Mouse (Mus musculus): Measurements from ENCODE around the gene Ndrg2.

Gene Ndrg2

DNA sequence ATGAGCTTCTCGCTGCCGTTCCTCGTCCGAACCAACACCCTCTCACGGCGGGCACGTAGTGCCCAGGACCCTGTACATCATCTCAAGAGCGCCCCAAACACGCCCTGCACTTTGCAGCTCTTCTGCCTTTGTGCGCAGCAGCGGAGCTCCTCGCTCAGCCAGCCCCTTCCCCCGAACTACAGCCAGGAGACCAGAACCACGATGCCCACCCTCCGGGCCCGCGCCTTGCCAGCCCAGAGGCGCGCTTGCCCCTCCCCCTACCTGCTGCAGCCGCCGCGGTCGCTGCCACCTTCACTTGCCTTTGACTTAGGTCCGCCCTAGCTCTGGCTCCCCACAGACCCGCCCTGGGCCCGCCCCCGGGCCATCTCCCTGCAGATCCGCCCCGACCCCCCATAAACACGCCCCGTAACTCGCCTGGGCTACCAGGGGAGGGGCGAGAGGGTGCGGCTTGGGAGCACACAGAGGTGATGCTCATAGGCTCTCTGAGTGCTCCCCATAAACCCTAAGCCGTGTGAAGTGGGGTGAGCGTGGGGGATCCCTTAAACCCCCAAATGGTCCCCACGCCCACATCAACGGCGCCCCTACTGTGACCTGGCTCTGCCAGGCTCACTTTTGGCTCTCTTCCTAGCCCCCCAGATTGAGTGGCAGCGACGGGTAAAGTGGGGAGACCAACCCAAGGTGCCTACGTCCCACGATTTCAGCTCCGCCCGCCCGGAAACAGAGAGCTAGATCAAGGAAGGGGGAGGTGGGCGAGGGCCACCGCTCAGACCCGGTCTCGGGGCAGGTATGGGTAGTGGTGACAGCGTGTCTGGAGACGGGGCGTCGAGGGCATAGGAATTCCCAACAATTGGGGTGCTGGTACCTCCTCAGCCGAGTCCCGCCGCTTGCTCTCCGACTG, 647 bp downstream of the Ndrg2 start:
- no peak for DNase-seq (ENCODE audit: low read depth, low spot score)

DNA sequence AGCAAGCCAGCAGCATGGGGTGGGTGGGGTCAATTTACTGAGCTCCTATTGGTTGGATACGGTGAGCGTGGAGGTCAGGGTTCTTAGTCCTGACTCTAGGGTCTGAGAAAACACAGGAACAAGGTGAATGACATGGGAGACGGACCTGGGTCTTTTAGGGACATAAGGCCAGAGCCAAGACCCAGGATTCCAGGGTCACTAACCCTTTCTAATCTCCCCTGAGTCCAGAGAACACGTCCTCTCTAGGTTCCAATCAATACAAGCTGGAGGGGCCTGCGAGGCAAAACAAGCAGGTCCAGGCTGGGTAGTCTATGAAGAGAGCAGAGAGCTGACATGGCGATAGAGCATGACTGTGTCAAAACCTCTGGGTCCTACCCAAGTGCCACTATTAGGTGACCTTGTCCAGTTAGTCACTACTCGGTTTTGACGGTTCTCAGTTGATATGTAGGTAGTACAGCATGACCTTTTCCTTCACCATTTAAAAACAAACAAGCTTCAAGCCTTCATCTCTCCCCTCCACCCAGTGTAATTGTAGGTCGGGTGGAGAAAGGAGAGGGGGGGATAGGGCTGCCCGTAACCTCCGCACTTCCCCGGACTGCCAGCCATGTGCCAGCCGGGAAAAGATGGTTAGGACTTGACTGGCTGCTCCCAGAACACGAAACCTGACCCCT, 1.4 kb downstream of the Ndrg2 start:
- DNase-seq (ENCODE audit: low read depth, low spot score) = no peak

DNA sequence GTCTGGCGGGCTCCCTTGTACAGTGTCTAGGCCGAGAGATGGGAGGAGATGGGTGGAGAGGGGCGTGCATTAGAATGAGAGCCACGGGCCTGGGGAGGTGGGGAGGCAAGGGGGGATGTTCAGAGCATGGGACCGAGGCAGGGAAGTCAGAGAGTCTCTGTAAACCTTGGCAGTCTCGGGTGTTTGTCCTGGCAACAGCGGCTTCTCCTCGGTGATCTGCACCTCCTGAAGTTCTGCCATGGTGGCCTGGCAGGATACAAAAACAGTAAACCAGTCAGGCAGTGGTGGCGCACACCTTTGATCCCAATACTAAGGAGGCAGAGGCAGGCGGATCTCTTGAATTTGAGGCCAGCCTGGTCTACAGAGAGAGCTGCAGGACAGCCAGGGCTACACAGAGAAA, 2.7 kb downstream of the Ndrg2 start:
- DNase-seq (ENCODE audit: low read depth, low spot score) = no peak

DNA sequence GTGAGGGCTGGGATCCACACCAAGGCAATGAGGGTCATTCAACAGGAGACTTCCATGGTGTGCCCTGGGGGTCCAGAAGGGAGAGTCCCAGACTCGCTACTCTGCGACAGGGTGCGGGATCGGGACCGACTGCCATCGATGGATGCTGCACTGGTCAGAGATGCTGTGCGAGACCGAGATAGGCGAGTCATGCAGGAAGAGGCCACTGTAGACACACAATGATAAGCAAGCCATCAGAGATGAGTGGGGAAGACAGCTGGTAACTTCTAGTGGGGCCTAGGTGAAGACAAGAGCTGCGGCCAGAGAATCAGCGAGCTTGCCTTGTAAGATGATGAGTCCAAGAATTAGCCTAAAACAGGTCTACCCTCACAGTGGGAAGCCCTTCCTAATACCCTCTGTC, 7.9 kb downstream of the Ndrg2 start:
- no peak for DNase-seq (ENCODE audit: low read depth, low spot score)

DNA sequence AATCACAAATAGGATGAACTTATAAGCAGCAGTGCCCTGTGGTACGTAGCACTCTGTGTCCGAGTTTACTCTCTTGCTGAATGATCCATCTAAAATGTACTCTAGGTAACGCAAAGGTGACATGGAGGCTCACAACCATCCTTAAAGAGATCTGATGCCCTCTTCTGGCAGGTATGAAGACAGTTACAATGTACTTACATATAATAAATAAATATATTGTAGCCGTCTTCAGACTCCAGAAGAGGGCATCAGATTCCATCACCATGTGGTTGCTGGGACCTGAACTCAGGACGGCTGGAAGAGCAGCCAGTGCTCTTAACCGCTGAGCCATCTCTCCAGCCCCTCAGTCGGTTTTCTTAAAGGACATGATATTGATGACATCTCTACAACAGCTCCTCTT, 9.3 kb downstream of the Ndrg2 start:
- no peak for DNase-seq (ENCODE audit: low read depth, low spot score)

DNA sequence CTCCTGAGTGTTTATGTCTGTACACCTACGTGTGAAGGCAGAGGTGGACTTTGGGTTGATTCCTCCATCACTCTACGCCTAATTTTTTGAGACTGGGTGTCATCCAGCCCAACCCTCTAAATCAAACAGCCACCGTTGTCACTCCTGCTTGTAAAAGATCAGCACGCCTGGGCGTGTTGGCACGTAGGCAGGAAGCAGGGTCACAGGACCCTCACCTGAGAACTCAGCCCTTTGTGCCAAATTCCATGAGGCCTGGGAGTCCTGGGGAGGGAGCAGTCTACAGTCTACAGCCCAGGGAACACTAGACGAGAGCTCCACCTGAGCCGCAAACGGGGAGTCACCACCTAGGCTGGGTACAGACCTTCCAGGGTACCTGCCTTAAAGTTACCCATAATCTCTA, 10.2 kb downstream of the Ndrg2 start:
- no peak for DNase-seq (ENCODE audit: low read depth, low spot score)

DNA sequence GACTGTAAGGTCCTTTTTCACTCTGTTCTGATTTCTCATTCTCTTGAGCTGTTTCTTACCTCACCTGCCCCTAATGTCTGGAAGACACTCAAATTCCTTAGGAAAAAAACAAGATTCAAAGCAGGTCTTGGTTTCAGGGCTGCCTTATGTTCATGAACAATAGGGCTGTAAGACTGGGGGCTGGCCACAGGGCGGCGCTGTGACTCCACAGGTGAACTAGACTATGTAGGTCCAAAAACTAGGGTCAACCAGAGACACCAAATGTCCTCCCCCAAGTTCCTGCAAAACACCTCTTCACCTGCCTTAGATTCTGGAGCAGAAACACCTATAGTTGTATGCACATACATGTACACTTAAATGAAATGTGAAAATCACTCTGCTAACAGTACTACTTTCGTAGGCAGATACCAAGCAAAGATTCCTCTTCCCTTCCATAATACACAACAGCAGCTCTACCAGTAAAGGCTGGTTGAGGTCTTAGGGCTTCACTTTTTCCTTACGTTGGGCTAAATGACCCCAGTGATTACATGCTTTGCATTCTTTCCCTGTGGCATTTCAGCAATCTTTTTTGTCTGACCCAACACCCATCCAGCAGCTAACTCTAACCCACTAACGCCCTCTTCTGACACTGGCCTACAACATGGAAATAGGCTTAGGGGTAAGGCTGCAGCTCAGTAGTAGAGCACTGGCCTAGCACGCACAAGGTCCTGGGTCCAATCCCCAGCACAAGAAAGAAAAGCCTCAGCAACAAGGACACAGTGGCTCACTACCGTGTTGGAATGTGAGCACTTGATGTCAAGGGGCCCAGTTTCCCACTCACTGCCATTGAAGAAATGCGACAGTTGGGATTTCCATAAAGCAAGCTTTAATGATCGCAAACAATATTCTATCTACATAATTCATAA, 10.9 kb downstream of the Ndrg2 start:
- no peak for DNase-seq (ENCODE audit: low read depth, low spot score)

DNA sequence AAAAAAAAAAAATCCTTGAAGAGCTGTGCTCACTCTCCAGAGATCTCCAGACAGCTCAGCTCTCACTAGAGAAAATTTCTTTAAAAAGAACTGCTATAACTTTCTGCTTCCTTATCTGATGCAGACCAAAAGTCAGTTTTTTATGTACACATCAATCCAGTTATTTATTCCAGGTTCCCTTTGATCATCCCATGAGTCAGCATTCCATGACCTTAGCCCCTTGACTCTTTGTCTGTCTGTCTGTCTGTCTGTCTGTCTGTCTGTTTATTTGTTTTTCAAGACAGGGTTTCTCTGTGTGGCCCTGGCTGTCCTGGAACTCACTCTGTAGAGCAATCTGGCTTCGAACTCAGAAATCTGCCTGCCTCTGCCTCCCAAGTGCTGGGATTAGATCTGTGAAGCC, 14.6 kb downstream of the Ndrg2 start:
- no peak for DNase-seq (ENCODE audit: low read depth, low spot score)

DNA sequence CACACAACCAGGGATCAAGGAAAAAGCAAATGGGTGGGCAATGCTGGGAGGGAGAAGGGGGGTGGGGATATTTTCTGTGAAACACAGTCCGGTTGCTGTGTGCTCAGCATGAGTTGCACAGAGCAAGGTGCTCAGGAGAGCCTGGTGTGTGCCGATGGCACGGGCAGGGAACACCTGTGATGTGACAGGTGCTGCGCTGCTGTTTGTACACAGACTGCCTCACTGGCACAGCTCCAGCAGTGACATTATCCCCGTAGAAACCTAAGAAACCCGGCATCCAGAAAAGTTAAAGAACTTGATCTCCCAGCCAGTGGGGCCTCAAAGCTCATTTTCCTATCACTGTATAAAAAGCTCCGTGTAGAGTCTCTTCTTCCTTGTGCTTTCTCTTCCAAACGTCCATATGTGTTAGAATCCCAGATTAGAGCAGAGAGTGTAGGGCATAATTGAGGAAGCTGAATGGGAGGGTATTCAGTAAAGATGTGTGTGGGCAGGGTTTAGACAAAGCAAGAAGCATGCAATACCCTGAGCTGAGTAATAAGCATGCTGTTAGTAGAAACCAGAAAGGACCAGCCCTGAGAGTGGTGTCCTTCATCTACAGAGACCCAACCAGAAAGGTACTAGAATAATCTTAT, 17.3 kb downstream of the Ndrg2 start:
- no peak for DNase-seq (ENCODE audit: low read depth, low spot score)

DNA sequence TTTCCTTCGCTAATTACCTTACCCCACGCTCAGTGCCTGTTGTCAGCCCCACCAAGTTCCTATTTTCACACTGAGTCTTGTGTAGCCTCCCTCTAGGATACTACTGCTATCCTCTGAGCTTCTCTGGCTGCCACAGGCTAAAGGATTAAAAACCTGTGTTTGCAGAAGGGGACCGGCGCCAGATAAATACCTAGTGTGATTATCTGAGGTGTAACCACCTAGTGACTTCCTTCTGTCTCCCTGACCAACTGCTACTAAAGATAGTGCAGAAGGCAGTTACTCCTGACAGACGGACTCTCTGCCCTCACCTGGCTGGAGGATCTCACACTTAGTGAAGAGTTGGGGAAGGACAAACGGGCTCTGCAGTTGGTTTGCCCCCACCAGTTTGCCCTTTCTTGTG, 17.9 kb downstream of the Ndrg2 start:
- DNase-seq (ENCODE audit: low read depth, low spot score) = no peak

DNA sequence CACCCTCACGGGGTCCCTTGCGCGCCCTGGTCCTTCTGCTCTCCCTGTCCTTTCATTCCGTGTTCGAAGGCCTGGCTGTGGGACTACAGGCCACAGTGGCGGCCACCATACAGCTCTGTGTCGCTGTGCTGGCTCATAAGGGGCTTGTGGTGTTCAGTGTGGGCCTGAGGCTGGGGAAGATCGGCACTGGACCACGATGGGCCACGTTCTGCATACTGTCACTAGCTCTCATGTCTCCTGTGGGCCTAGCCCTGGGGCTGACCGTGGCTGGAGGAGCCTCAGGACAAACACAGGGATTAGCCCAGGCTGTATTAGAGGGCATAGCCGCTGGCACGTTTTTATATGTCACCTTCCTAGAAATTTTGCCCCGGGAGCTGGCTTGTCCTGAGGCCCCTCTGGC, 18.9 kb downstream of the Ndrg2 start:
- no peak for DNase-seq (ENCODE audit: low read depth, low spot score)

DNA sequence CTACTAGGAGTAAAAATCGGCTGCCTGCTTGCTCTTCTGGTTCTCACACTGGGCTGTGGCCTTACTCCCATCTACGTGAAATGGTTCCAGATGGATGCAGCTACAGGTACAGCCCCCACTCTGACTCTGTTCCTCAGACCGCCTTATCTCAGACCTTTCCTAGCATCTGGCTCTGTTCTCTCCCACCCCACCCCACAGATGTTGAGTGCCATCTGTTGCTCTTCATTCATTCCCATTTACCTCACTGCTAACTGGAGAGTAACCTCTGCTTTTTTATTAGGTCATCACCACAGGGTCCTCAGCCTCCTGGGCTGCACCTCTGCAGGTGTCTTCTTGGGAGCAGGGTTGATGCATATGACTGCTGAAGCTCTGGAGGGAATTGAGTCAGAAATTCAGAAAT, 20.1 kb downstream of the Ndrg2 start:
- no peak for DNase-seq (ENCODE audit: low read depth, low spot score)

DNA sequence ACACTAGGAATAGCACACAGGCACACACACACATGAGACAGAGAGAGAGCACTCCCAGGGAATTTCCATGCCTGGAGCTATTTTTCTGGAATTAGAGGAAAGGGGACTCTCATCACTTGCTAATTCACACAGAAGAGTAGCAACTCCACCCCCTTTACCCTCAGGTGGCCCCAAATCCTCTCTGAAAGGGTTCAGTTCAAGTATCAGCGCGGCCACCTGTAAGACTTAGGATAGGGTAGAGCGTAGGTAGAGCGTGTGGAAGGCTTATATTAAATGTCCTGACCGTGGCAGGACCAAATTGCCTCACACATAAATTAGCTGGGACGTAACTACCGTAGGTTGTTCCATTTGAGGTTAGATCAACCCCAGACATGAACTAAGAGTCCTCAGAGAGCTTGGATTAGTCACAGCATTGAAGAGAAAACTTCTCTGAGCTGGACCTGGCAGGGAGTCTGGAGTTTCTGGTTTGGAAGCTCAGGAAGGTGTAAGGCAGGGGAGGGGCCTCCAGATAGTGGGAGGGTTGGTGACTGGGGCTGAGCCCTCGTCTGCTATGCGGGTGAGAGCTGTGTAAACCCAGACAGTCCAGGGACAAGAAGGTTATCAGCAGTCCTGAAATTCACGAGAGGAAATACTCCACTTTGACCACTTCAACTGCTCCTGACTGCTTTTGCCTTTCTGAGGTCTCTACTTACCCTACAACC, 20.7 kb downstream of the Ndrg2 start:
- DNase-seq (ENCODE audit: low read depth, low spot score) = no peak

DNA sequence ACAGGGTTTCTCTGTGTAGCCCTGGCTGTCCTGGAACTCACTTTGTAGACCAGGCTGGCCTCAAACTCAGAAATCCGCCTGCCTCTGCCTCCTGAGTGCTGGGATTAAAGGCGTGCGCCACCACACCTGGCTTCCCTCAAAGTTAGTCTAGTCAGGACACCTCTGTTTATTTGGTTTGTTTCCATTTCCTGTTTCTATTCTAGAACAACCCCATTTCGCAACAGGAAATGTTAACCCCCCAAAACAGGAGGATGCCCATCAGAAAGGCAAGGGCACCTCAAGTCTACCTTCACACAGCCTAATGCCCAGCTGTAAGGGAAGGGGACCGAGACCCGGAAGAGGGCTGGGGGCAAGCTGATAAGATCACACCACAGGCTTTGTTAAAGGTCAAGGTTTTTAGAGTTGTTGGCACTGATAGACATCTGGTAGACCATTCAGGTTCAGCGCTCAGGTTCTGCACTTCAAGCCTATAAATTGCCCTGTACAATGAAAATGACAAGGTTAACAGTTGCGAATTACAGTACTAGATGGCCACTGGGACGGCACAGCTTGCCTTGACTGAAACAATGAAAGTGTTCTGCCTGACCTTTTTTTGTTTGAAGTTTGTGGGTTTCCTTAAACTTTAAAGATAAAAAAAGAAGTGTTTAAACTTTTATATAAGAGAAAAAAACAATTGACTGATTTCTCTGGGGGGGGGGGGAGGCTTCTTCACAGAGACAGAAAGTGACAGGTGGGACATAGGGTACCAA, 21.6 kb downstream of the Ndrg2 start, which contains the start of gene Slc39a2:
Gene Slc39a2, plus strand, starts transcription at position 699 of the 749 bp plus-strand sequence.
- no peak for DNase-seq (ENCODE audit: low read depth, low spot score)

DNA sequence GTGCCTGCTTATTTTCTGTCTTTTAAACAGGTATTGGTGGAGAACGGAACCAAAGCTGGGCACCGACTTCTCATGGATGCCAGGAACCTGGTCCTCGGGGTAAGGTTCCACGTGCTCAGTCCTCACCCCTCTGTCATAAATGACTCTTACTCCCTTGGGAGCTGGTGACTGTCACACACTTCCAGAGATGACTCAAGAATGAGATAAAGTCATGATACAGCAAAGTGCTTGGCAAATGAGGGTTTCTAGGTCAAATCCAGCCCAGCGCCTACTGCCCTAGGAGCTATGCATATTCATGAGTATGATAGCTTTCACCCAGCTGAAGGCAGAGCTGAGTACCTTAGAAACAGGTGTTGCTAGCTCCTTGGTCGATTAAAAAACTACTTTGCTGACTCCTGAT, 24.1 kb downstream of the Ndrg2 start:
- no peak for DNase-seq (ENCODE audit: low read depth, low spot score)

DNA sequence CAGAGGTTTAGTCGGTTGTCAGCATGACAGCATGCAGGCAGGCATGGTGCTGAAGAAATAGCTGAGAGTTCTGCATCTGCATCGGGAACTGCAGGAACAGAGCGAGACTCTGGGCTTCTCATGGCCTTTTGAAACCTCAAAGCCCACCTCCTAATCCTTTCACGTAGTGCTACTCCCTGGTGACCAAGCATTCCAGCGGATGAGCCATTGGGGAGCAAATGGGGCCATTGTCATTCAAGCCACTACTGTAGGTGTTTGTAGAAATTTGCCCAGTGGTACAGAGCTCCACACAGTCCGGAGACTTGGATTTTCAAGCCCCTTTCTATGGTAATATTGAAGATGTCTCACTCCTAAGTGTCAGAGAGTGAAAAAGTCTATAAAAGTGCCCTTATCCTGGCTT, 27.9 kb downstream of the Ndrg2 start:
- no peak for DNase-seq (ENCODE audit: low read depth, low spot score)

DNA sequence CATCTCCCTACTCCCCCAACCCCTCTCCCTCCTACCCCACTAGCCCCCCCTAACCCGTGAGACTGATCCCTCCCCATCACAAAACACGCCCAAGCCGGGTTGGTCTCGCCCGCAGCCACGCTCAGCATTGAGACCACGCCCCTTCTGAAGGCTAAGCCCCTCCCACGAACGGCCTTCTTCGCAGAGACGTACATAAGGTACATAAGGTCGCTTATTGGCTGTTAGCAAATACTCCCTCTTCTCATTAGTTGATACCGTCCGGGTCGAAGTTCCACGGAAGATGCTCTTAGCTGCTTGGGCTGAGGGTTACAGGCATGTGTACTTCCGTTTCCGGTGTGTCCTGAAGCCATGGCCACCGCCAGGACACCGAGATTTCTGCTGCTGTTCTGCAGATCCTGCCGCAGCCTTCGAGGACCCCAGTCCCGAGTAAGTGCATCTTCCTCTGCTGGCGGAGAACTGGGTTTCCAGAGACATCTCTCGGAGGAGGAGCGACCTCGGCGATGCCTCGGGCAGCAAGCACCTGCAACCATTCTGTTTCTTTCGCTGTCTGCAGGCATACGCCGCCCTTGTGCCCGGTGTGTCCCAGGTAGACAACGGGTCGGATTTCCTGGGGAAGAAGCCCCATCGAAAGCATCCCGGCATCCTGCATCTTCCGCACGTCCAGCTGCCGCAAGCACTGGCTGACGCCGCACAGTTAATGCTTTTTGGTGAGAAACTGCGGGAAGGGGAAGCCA, 29.2 kb downstream of the Ndrg2 start, which contains the start of gene Mettl17:
Gene Mettl17, plus strand, starts transcription at position 245 of the 734 bp plus-strand sequence.
- DNase-seq (ENCODE audit: low read depth, low spot score) = peak; percentile 91

DNA sequence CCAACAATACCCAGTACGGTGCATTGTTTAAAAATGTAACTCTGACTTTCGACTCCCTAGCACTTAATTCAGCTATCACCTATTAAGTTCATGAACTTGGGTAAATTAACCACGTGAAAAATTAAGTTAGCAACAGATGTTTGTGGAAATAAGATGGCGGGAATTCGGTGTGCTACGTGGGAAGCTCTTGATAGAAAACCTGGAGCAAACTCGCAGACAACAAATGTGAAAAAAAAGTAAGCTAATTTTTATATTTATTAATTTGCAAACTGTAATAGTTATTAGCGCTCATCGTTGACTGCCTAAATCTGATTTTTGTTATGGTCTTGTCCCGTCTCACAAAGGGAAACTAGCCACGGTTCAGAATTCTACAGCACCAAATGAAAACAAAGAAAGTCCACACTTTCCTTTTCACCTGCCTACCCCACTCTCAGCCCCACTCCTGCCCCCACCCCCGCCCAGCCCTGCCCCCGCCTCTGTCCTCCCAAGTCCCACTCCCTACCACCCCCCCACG, 29.9 kb downstream of the Ndrg2 start:
- no peak for DNase-seq (ENCODE audit: low read depth, low spot score)

DNA sequence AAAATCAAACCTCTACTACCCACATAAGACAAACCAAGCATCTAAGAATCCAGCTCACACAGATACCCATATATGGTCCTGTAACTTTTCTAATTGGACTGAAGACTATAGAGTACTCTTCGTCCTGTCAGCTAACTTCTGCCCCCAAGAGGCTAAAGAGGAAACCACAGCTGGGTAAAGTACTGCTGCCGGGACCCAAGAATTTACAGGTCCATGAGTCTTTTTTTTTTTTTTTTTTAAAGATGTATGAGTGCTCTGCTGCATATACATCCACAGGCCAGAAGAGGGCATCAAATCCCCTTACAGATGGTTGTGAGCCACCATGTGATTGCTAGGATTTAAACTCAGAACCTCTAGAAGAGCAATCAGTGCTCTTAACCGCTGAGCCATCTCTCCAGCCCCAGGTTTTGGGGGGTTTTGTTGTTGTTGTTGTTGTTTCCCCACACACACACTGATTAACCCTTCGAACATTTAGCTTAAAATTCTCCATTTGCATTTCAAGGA, 30.4 kb downstream of the Ndrg2 start:
- DNase-seq (ENCODE audit: low read depth, low spot score) = peak; percentile 37
